In the genomic region with DNA sequence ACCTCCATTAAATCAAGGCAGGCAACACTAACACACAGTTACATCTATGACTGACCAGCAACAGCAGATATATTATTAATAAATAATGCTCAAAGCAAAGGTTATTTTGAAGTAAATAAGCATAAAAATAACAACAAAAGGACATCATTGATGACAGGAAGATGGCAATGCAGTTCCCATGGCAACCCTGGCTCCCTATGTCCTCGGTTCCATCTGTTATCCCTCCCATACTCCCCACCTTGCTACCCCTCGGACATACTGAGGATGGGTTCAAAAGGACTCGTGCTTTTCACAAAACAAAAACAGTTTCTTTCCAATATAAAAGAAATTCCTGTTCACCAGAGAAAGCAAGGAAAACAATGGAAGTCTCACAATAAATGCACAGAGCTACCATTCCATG, we compare ENCODE assay signal across 27 mouse cellular contexts. TPM values are rescaled to one million over a fixed set of nuclear protein-coding genes. Genes with fewer than 3 reads are reported as not detected.
DNase-seq lines count a peak whose midpoint lies in the region; ATAC-seq and TF ChIP-seq lines count a peak whose summit lies in the region.
"Had no signal": no experiment of that assay in that cellular context is flagged by ENCODE, and none has a peak within 500 bp of the region (broad histone marks: within the 10 kb centered on the region; RNA-seq: fewer than 3 reads in every experiment).

No protein-coding gene starts in this region.

- no peak overlapping the region for H3K4me2 ChIP-seq in forebrain, embryonic 16.5 days (ENCODE audit: low read length)
- no peak overlapping the region for H3K4me2 ChIP-seq in forebrain, postnatal 0 days (ENCODE audit: low read depth)
- H3K4me2 ChIP-seq in neural tube, embryonic 11.5 days (ENCODE audit: low read depth) = no peak overlapping the region
- no peak overlapping the region for H3K4me2 ChIP-seq in hindbrain, embryonic 15.5 days
- H3K4me2 ChIP-seq: embryonic facial prominence, embryonic 13.5 days; forebrain, embryonic 13.5 days; heart, embryonic 15.5 days; liver, embryonic 12.5 days; midbrain, embryonic 11.5 days had no signal

- DNase-seq in forebrain, postnatal 0 days = no peak
- DNase-seq in neural tube, embryonic 11.5 days (ENCODE audit: low spot score) = no peak
- DNase-seq in neural tube, embryonic 10.5 days (ENCODE audit: extremely low spot score, low spot score) = no peak
- DNase-seq in embryo, embryonic 10.5 days (ENCODE audit: low spot score) = no peak
- DNase-seq in gastrocnemius, postnatal 10 days = no peak
- DNase-seq: adrenal gland, postnatal 25 days; B cell, adult 2 months; cerebellum, adult 2 months; heart, postnatal 36 days; kidney, adult 11 months; kidney, postnatal 14 days; liver, postnatal 0 days; lung, postnatal 36 days; right cerebral cortex, postnatal 4 days; thymus, postnatal 14 days had no signal

- no peak for TF ChIP-seq POLR2A in small intestine, adult 2 months (IDR thresholded peaks at IDR 0.05; ENCODE audit: low read depth, low read length)

- TF ChIP-seq CTCF in forebrain, postnatal 0 days (IDR thresholded peaks at IDR 0.05; ENCODE audit: low read depth) = no peak
- no peak for TF ChIP-seq CTCF in small intestine, adult 2 months (IDR thresholded peaks at IDR 0.05; ENCODE audit: extremely low read depth, insufficient read length, insufficient replicate concordance, low read depth, low read length)

- H3K36me3 ChIP-seq in forebrain, embryonic 16.5 days (ENCODE audit: control insufficient read depth, insufficient read depth) = no peaks in the 10 kb centered on the region
- no peaks in the 10 kb centered on the region for H3K36me3 ChIP-seq in forebrain, postnatal 0 days (ENCODE audit: insufficient read depth)
- H3K36me3 ChIP-seq in neural tube, embryonic 11.5 days (ENCODE audit: control insufficient read depth, insufficient read depth, low read length) = no peaks in the 10 kb centered on the region
- H3K36me3 ChIP-seq in hindbrain, embryonic 15.5 days = no peaks in the 10 kb centered on the region
- no peaks in the 10 kb centered on the region for H3K36me3 ChIP-seq in small intestine, adult 2 months (ENCODE audit: control insufficient read depth, insufficient read depth, low read length)
- H3K36me3 ChIP-seq: embryonic facial prominence, embryonic 13.5 days; heart, embryonic 15.5 days; liver, embryonic 12.5 days had no signal

- H3K9ac ChIP-seq in forebrain, embryonic 16.5 days (replicated peaks; ENCODE audit: low read depth, low read length) = no peak overlapping the region
- H3K9ac ChIP-seq in forebrain, postnatal 0 days = no peak overlapping the region
- H3K9ac ChIP-seq in neural tube, embryonic 11.5 days (ENCODE audit: low read length) = no peak overlapping the region
- H3K9ac ChIP-seq in hindbrain, embryonic 15.5 days = no peak overlapping the region
- H3K9ac ChIP-seq: embryonic facial prominence, embryonic 13.5 days; forebrain, embryonic 13.5 days; heart, embryonic 15.5 days; liver, embryonic 12.5 days; liver, postnatal 0 days had no signal

- H3K27me3 ChIP-seq in forebrain, embryonic 16.5 days (replicated peaks; ENCODE audit: control insufficient read depth, insufficient read depth, low read length) = no peaks in the 10 kb centered on the region
- no peaks in the 10 kb centered on the region for H3K27me3 ChIP-seq in forebrain, postnatal 0 days (ENCODE audit: insufficient read depth, low read length)
- no peaks in the 10 kb centered on the region for H3K27me3 ChIP-seq in neural tube, embryonic 11.5 days (ENCODE audit: control insufficient read depth, insufficient read depth, low read length)
- no peaks in the 10 kb centered on the region for H3K27me3 ChIP-seq in hindbrain, embryonic 15.5 days
- H3K27me3 ChIP-seq in small intestine, adult 2 months (ENCODE audit: control insufficient read depth, insufficient read depth, low read length) = no peaks in the 10 kb centered on the region
- H3K27me3 ChIP-seq: embryonic facial prominence, embryonic 13.5 days; forebrain, embryonic 13.5 days; heart, embryonic 15.5 days; liver, embryonic 12.5 days had no signal

- H3K4me3 ChIP-seq in forebrain, embryonic 16.5 days (replicated peaks; ENCODE audit: low read length) = no peak overlapping the region
- H3K4me3 ChIP-seq in forebrain, postnatal 0 days (ENCODE audit: low read depth, low read length) = no peak overlapping the region
- H3K4me3 ChIP-seq in neural tube, embryonic 11.5 days (ENCODE audit: low read depth, low read length) = no peak overlapping the region
- no peak overlapping the region for H3K4me3 ChIP-seq in hindbrain, embryonic 15.5 days
- no peak overlapping the region for H3K4me3 ChIP-seq in small intestine, adult 2 months (ENCODE audit: low read depth, low read length)
- H3K4me3 ChIP-seq: embryonic facial prominence, embryonic 13.5 days; erythroblast, embryonic 14.5 days; forebrain, embryonic 13.5 days; heart, embryonic 10.5 days; heart, embryonic 15.5 days; liver, embryonic 12.5 days; myocyte had no signal

- no peak overlapping the region for H3K27ac ChIP-seq in forebrain, embryonic 16.5 days (ENCODE audit: low read length)
- H3K27ac ChIP-seq in forebrain, postnatal 0 days (ENCODE audit: low read depth, low read length) = no peak overlapping the region
- no peak overlapping the region for H3K27ac ChIP-seq in neural tube, embryonic 11.5 days (ENCODE audit: low read depth, low read length)
- H3K27ac ChIP-seq in hindbrain, embryonic 15.5 days (replicated peaks) = peak overlapping the region; percentile 46; the same call in 1 of the 2 replicates
- H3K27ac ChIP-seq in small intestine, adult 2 months (ENCODE audit: insufficient read depth, low read depth, low read length) = peak overlapping the region; percentile 47; the same call in 1 of the 2 replicates
- H3K27ac ChIP-seq: embryonic facial prominence, embryonic 13.5 days; forebrain, embryonic 13.5 days; heart, embryonic 15.5 days; liver, embryonic 12.5 days had no signal

- H3K9me3 ChIP-seq in forebrain, embryonic 16.5 days (ENCODE audit: control insufficient read depth, low read length) = no peaks in the 10 kb centered on the region
- no peaks in the 10 kb centered on the region for H3K9me3 ChIP-seq in forebrain, postnatal 0 days (ENCODE audit: low read length)
- H3K9me3 ChIP-seq in neural tube, embryonic 11.5 days (ENCODE audit: control insufficient read depth, low read length) = no peaks in the 10 kb centered on the region
- H3K9me3 ChIP-seq in hindbrain, embryonic 15.5 days = no peaks in the 10 kb centered on the region
- H3K9me3 ChIP-seq: embryonic facial prominence, embryonic 13.5 days; forebrain, embryonic 13.5 days; heart, embryonic 10.5 days; heart, embryonic 15.5 days had no signal

- 24% methylated on average over 3 of the region's 3 CpGs for WGBS in forebrain, embryonic 16.5 days
- 19% methylated on average over 3 of the region's 3 CpGs for WGBS in forebrain, postnatal 0 days
- 44% methylated on average over 3 of the region's 3 CpGs for WGBS in neural tube, embryonic 11.5 days
- 15% methylated on average over 3 of the region's 3 CpGs for WGBS in hindbrain, embryonic 15.5 days
- WGBS in small intestine, adult 2 months = 89% methylated on average over 3 of the region's 3 CpGs

- 0 out of 2 replicates have a peak, but pooled peaks have one; percentile 38 for ATAC-seq in forebrain, embryonic 16.5 days
- no peak for ATAC-seq in forebrain, postnatal 0 days
- peak; percentile 63; the same call in 1 of the 2 replicates for ATAC-seq in neural tube, embryonic 11.5 days (ENCODE audit: insufficient read depth, low FRiP score, low TSS enrichment)
- no peak for ATAC-seq in hindbrain, embryonic 15.5 days (ENCODE audit: low FRiP score, low read depth)
- ATAC-seq: forebrain, embryonic 13.5 days; inflammation-experienced regulatory T-cells, adult 6 months; liver, embryonic 12.5 days; liver, postnatal 0 days had no signal

- peaks cover 23% of the 10 kb centered on the region for H3K4me1 ChIP-seq in forebrain, embryonic 16.5 days (replicated peaks; ENCODE audit: control insufficient read depth, insufficient read depth, low read length)
- H3K4me1 ChIP-seq in forebrain, postnatal 0 days (ENCODE audit: insufficient read depth) = no peaks in the 10 kb centered on the region
- H3K4me1 ChIP-seq in neural tube, embryonic 11.5 days (ENCODE audit: control insufficient read depth, insufficient read depth, low read length) = 0 out of 2 replicates have a peak, but pooled peaks cover 4% of the 10 kb centered on the region
- H3K4me1 ChIP-seq in hindbrain, embryonic 15.5 days (replicated peaks) = peaks cover 34% of the 10 kb centered on the region
- peaks cover 25% of the 10 kb centered on the region for H3K4me1 ChIP-seq in small intestine, adult 2 months (ENCODE audit: control insufficient read depth, insufficient read depth, insufficient read length, low read length)

RNA-seq across cellular contexts. Expression of a gene that starts 48.2 kb away (rescaled TPM):
- polyA plus RNA-seq in forebrain, embryonic 16.5 days (2015; fragmentation: Nextera tagmentation; extraction: Ambion mirVana) = 112 and 128 TPM in 2 replicates
- total RNA-seq in forebrain, postnatal 0 days (2014; rRNA removed) = 51.8 and 54.4 TPM in 2 replicates
- polyA plus RNA-seq in forebrain, postnatal 0 days (2015; fragmentation: Nextera tagmentation; extraction: Ambion mirVana) = 46.8 and 74.9 TPM in 2 replicates
- 87.8 and 91.2 TPM in 2 replicates for polyA plus RNA-seq in neural tube, embryonic 11.5 days (2014; fragmentation: Nextera tagmentation; extraction: Ambion mirVana)
- 87.5 and 92.0 TPM in 2 replicates for polyA plus RNA-seq in hindbrain, embryonic 15.5 days (2015; fragmentation: Nextera tagmentation; extraction: Ambion mirVana)
- 8.8 and 13.2 TPM in 2 replicates for polyA plus RNA-seq in small intestine, adult 2 months (2012; rRNA removed)
- total RNA-seq in gastrocnemius, postnatal 10 days (2021) = 10 to 100 TPM; 57.9 to 70.9 TPM

Comparison
In these comparisons a context has a peak if more than half of its experiments do, and no peak if none do; other contexts are left out.
1. ATAC-seq: peak in forebrain, embryonic 16.5 days (single experiment) and neural tube, embryonic 11.5 days (single experiment); none in forebrain, postnatal 0 days (single experiment) and hindbrain, embryonic 15.5 days (single experiment).
2. H3K27ac ChIP-seq: peak in hindbrain, embryonic 15.5 days (single experiment) and small intestine, adult 2 months (single experiment); none in forebrain, embryonic 16.5 days (single experiment), forebrain, postnatal 0 days (single experiment) and neural tube, embryonic 11.5 days (single experiment).